Mouse (Mus musculus): ENCODE results near the gene Dguok. TPM values are rescaled to one million over a fixed set of nuclear protein-coding genes. Genes with fewer than 3 reads are reported as not detected.

Dguok gene
- polyA plus RNA-seq (2011; ENCODE audit: insufficient read length, low read depth, missing spikeins) = 27.6 and 39.7 TPM in 2 replicates

GRCm38 (mm10) chr6:83506258-83507167, at the start of gene Dguok:
TSS of gene Dguok (minus strand) at chr6:83506969.
- TF ChIP-seq POLR2A (IDR thresholded peaks at IDR 0.05; ENCODE audit: low read depth, low read length) = peak; percentile 85
- TF ChIP-seq CTCF (IDR thresholded peaks at IDR 0.05; ENCODE audit: borderline replicate concordance, insufficient read depth, low read length) = no peak

GRCm38 (mm10) chr6:83555972-83556371, 49.2 kb upstream of the Dguok start:
- Histone ChIP-seq H3K4me1 (ENCODE audit: control insufficient read depth, insufficient read depth, low read length) (no peaks in the 10 kb centered on the region; the same call in 1 of the 2 replicates), H3K4me3 (ENCODE audit: insufficient read depth, low read length) (no peak overlapping the region)
- TF ChIP-seq POLR2A (IDR thresholded peaks at IDR 0.05; ENCODE audit: low read depth, low read length) = no peak
- no peak for TF ChIP-seq CTCF (IDR thresholded peaks at IDR 0.05; ENCODE audit: borderline replicate concordance, insufficient read depth, low read length)

More at GRCm38 (mm10) chr6:83506258-83507167, at the start of gene Dguok:
- Histone ChIP-seq H3K4me1 (ENCODE audit: control insufficient read depth, insufficient read depth, low read length) (no peaks in the 10 kb centered on the region; the same call in 1 of the 2 replicates), H3K4me3 (ENCODE audit: insufficient read depth, low read length) (peak within 1 kb of the TSS; percentile 59), H3K27ac (ENCODE audit: insufficient read depth, low read length) (peak within 1 kb of the TSS; percentile 87)

GRCm38 (mm10) chr6:83548346-83548745, 41.6 kb upstream of the Dguok start:
- H3K27ac ChIP-seq (ENCODE audit: insufficient read depth, low read length) = no peak overlapping the region
- H3K4me3 ChIP-seq (ENCODE audit: insufficient read depth, low read length) = no peak overlapping the region
- no peak for TF ChIP-seq POLR2A (IDR thresholded peaks at IDR 0.05; ENCODE audit: low read depth, low read length)
- no peak for TF ChIP-seq CTCF (IDR thresholded peaks at IDR 0.05; ENCODE audit: borderline replicate concordance, insufficient read depth, low read length)
- H3K4me1 ChIP-seq (ENCODE audit: control insufficient read depth, insufficient read depth, low read length) = no peaks in the 10 kb centered on the region

More at GRCm38 (mm10) chr6:83555972-83556371, 49.2 kb upstream of the Dguok start:
- H3K27ac ChIP-seq (ENCODE audit: insufficient read depth, low read length) = no peak overlapping the region

GRCm38 (mm10) chr6:83545778-83546177, 39.0 kb upstream of the Dguok start:
- H3K4me1 ChIP-seq (ENCODE audit: control insufficient read depth, insufficient read depth, low read length) = peaks cover 5% of the 10 kb centered on the region
- TF ChIP-seq POLR2A (IDR thresholded peaks at IDR 0.05; ENCODE audit: low read depth, low read length) (no peak), CTCF (IDR thresholded peaks at IDR 0.05; ENCODE audit: borderline replicate concordance, insufficient read depth, low read length) (no peak)
- no peak overlapping the region for H3K4me3 ChIP-seq (ENCODE audit: insufficient read depth, low read length)
- no peak overlapping the region for H3K27ac ChIP-seq (ENCODE audit: insufficient read depth, low read length)

GRCm38 (mm10) chr6:83541756-83542456, 35.1 kb upstream of the Dguok start:
- TF ChIP-seq CTCF (IDR thresholded peaks at IDR 0.05; ENCODE audit: borderline replicate concordance, insufficient read depth, low read length) (no peak), POLR2A (IDR thresholded peaks at IDR 0.05; ENCODE audit: low read depth, low read length) (no peak)
- peak overlapping the region; percentile 87 for H3K27ac ChIP-seq (ENCODE audit: insufficient read depth, low read length)
- peaks cover 5% of the 10 kb centered on the region for H3K4me1 ChIP-seq (ENCODE audit: control insufficient read depth, insufficient read depth, low read length)
- no peak overlapping the region for H3K4me3 ChIP-seq (ENCODE audit: insufficient read depth, low read length)

- Histone ChIP-seq H3K4me1 (ENCODE audit: control insufficient read depth, insufficient read depth, low read length) (peaks cover 5% of the 10 kb centered on the region), H3K27ac (ENCODE audit: insufficient read depth, low read length) (no peak overlapping the region)
- no peak for TF ChIP-seq POLR2A (IDR thresholded peaks at IDR 0.05; ENCODE audit: low read depth, low read length)
- no peak for TF ChIP-seq CTCF (IDR thresholded peaks at IDR 0.05; ENCODE audit: borderline replicate concordance, insufficient read depth, low read length)
Observed at GRCm38 (mm10) chr6:83540017-83540416, 33.2 kb upstream of the Dguok start.

GRCm38 (mm10) chr6:83536795-83537059, 30.0 kb upstream of the Dguok start:
- Histone ChIP-seq H3K27ac (ENCODE audit: insufficient read depth, low read length) (peak overlapping the region; percentile 15), H3K4me3 (ENCODE audit: insufficient read depth, low read length) (no peak overlapping the region), H3K4me1 (ENCODE audit: control insufficient read depth, insufficient read depth, low read length) (peaks cover 3% of the 10 kb centered on the region)
- no peak for TF ChIP-seq POLR2A (IDR thresholded peaks at IDR 0.05; ENCODE audit: low read depth, low read length)
- no peak for TF ChIP-seq CTCF (IDR thresholded peaks at IDR 0.05; ENCODE audit: borderline replicate concordance, insufficient read depth, low read length)

More at GRCm38 (mm10) chr6:83540017-83540416, 33.2 kb upstream of the Dguok start:
- no peak overlapping the region for H3K4me3 ChIP-seq (ENCODE audit: insufficient read depth, low read length)

- Histone ChIP-seq H3K27ac (ENCODE audit: insufficient read depth, low read length) (peak within 1 kb of the TSS; percentile 15), H3K4me3 (ENCODE audit: insufficient read depth, low read length) (peak within 1 kb of the TSS; percentile 16), H3K4me1 (ENCODE audit: control insufficient read depth, insufficient read depth, low read length) (no peaks in the 10 kb centered on the region)
- TF ChIP-seq CTCF (IDR thresholded peaks at IDR 0.05; ENCODE audit: borderline replicate concordance, insufficient read depth, low read length) (no peak), POLR2A (IDR thresholded peaks at IDR 0.05; ENCODE audit: low read depth, low read length) (peak; percentile 62)
Observed at GRCm38 (mm10) chr6:83536028-83536794, 29.4 kb upstream of the Dguok start, which contains the start of gene Actg2. TSS of gene Actg2 (minus strand) at chr6:83536265.

- Histone ChIP-seq H3K4me3 (ENCODE audit: insufficient read depth, low read length) (peak overlapping the region; percentile 1; the same call in 1 of the 2 replicates), H3K4me1 (ENCODE audit: control insufficient read depth, insufficient read depth, low read length) (no peaks in the 10 kb centered on the region), H3K27ac (ENCODE audit: insufficient read depth, low read length) (no peak overlapping the region)
- no peak for TF ChIP-seq POLR2A (IDR thresholded peaks at IDR 0.05; ENCODE audit: low read depth, low read length)
- TF ChIP-seq CTCF (IDR thresholded peaks at IDR 0.05; ENCODE audit: borderline replicate concordance, insufficient read depth, low read length) = no peak
Observed at GRCm38 (mm10) chr6:83532608-83533007, 25.8 kb upstream of the Dguok start.

All from embryonic fibroblast, embryonic 13.5 days (primary cell).